Mouse (Mus musculus): ENCODE measurements around the gene Ptprd. TPM values are rescaled to one million over a fixed set of nuclear protein-coding genes. Genes with fewer than 3 reads are reported as not detected.

The Ptprd gene
- polyA plus RNA-seq, 1 experiment from 2014 or later = 14.0 TPM

DNA sequence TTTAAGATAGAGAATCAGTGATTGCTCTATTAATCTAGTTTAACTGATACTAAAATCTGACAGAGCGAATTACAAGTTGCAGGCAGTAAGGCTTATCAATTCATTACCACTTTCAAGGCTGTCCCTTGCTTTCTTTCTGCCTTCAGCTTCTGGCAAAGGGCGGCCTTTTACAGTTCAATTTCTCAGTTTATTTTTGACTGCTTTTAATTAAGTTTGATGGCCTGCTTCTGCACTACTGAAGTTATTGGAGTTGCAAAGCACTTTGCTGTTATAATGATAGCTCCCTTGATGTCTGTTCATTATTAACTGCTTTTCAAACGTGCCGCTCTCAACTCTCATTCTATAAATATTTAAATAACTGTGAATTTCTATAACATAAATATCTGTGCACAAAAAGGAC lies 673.9 kb downstream of the Ptprd start:
- ATAC-seq (ENCODE audit: low read depth) = no peak
- Histone ChIP-seq H3K27me3 (ENCODE audit: control insufficient read depth, insufficient read depth, low read depth, low read length) (no peaks in the 10 kb centered on the region), H3K4me2 (ENCODE audit: low read depth, low read length) (no peak overlapping the region), H3K27ac (ENCODE audit: low read length) (no peak overlapping the region), H3K4me3 (ENCODE audit: low read length) (no peak overlapping the region), H3K4me1 (replicated peaks; ENCODE audit: control insufficient read depth, insufficient read depth, low read length) (no peaks in the 10 kb centered on the region), H3K9me3 (ENCODE audit: control insufficient read depth, low read length) (no peaks in the 10 kb centered on the region), H3K36me3 (ENCODE audit: control insufficient read depth, insufficient read depth, low read length) (no peaks in the 10 kb centered on the region), H3K9ac (ENCODE audit: low read length) (no peak overlapping the region)
- 44% methylated on average over 4 of the region's 4 CpGs for WGBS

DNA sequence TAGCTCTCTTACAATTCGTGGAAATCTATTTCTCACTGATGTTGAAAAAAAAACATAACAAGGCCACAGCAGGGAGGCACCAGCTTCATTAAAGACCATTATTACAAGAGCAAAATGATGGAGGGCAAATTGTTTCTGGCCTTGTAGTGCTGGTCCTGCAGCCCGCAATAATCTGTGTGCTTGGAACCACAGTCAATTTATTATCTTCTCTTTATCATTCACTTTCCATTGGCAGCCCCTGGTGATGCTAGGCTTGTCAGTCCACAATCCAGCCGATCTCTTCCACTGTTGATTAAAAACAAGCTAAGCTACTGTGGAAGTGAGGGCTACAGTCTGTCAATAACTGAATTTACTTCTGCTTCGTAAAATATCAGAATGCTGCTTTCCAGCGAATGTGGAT lies 674.4 kb downstream of the Ptprd start:
- no peak for ATAC-seq (ENCODE audit: low read depth)
- WGBS = 66% methylated on average over 5 of the region's 5 CpGs

DNA sequence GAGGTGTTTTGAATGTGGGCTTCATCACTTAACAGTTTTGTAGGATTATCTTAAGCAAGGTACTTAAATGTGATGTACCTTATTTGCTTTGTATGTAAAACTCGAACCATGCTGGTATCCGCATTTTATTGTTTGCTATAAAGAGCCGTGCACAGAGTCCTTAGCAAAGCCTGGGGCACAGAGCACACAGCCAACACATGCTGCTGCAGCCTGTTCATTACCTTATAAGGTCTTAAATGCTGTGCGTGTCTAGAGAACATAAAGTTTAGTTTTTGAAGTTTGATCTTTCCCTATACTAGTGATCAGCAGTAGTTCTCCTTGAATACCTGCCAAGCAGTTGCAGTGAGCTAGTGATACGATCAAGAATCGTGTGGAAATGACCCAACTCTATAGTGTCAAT lies 676.2 kb downstream of the Ptprd start:
- H3K4me2 ChIP-seq (ENCODE audit: low read depth, low read length) = no peak overlapping the region

More for the DNA sequence above, 674.4 kb downstream of the Ptprd start:
- Histone ChIP-seq H3K27me3 (ENCODE audit: control insufficient read depth, insufficient read depth, low read depth, low read length) (no peaks in the 10 kb centered on the region), H3K4me2 (ENCODE audit: low read depth, low read length) (no peak overlapping the region), H3K36me3 (ENCODE audit: control insufficient read depth, insufficient read depth, low read length) (no peaks in the 10 kb centered on the region), H3K9ac (ENCODE audit: low read length) (no peak overlapping the region), H3K9me3 (ENCODE audit: control insufficient read depth, low read length) (no peaks in the 10 kb centered on the region), H3K27ac (ENCODE audit: low read length) (no peak overlapping the region), H3K4me3 (ENCODE audit: low read length) (no peak overlapping the region), H3K4me1 (replicated peaks; ENCODE audit: control insufficient read depth, insufficient read depth, low read length) (no peaks in the 10 kb centered on the region)

DNA sequence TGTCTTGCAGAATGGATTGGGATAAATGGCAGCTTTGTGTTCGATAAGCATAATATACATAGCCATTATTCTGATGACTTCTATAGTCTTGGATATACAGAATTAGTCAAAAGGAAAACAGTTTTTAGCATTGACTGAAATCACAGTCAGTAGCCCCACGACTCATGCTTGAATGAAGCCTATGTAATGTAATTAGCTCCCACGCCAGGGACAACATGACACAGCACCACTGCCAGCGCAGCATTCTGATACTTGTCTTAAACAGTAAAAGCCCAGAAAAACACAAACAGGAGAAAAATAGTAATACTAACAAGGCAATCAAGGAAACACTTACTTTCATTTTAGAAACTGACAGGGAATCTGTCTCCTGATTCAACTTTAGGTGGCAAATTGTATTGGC lies 677.2 kb downstream of the Ptprd start:
- H3K9ac ChIP-seq (ENCODE audit: low read length) = no peak overlapping the region
- H3K4me2 ChIP-seq (ENCODE audit: low read depth, low read length) = no peak overlapping the region
- H3K27me3 ChIP-seq (ENCODE audit: control insufficient read depth, insufficient read depth, low read depth, low read length) = no peaks in the 10 kb centered on the region
- ATAC-seq (ENCODE audit: low read depth) = no peak
- 79% methylated on average over 4 of the region's 4 CpGs for WGBS
- H3K9me3 ChIP-seq (ENCODE audit: control insufficient read depth, low read length) = no peaks in the 10 kb centered on the region
- no peaks in the 10 kb centered on the region for H3K36me3 ChIP-seq (ENCODE audit: control insufficient read depth, insufficient read depth, low read length)
- H3K4me1 ChIP-seq (replicated peaks; ENCODE audit: control insufficient read depth, insufficient read depth, low read length) = no peaks in the 10 kb centered on the region
- no peak overlapping the region for H3K4me3 ChIP-seq (ENCODE audit: low read length)
- H3K27ac ChIP-seq (ENCODE audit: low read length) = no peak overlapping the region

More for the DNA sequence above, 676.2 kb downstream of the Ptprd start:
- Histone ChIP-seq H3K27ac (ENCODE audit: low read length) (no peak overlapping the region), H3K36me3 (ENCODE audit: control insufficient read depth, insufficient read depth, low read length) (no peaks in the 10 kb centered on the region), H3K9me3 (ENCODE audit: control insufficient read depth, low read length) (no peaks in the 10 kb centered on the region), H3K4me1 (replicated peaks; ENCODE audit: control insufficient read depth, insufficient read depth, low read length) (no peaks in the 10 kb centered on the region), H3K27me3 (ENCODE audit: control insufficient read depth, insufficient read depth, low read depth, low read length) (no peaks in the 10 kb centered on the region), H3K4me3 (ENCODE audit: low read length) (no peak overlapping the region), H3K9ac (ENCODE audit: low read length) (no peak overlapping the region)
- 74% methylated on average over 6 of the region's 6 CpGs for WGBS
- ATAC-seq (ENCODE audit: low read depth) = no peak

DNA sequence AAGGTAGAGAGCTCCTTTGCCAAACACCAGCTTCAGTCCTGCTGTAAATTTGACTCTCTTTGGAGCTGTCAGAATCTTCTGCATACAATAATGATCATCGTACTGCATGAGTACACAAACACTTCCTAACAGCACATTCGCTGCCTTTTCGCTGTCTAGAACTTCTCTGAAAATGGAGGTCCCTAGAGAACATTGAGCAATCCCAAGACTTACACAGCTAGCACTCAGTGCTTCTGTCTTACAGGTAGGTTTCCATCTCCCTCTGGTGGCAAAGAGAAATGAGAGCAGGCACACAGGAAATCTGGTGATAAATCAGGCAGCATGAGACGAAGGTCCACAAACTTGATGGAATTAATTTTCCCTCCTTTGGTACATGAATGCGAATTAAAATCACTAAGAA lies 692.6 kb downstream of the Ptprd start:
- WGBS = 31% methylated on average over 5 of the region's 5 CpGs
- no peak overlapping the region for H3K4me3 ChIP-seq (ENCODE audit: low read length)
- H3K27ac ChIP-seq (ENCODE audit: low read length) = no peak overlapping the region
- ATAC-seq (ENCODE audit: low read depth) = 0 out of 2 replicates have a peak, but pooled peaks have one; percentile 41
- H3K36me3 ChIP-seq (ENCODE audit: control insufficient read depth, insufficient read depth, low read length) = no peaks in the 10 kb centered on the region
- H3K9me3 ChIP-seq (ENCODE audit: control insufficient read depth, low read length) = no peaks in the 10 kb centered on the region
- H3K27me3 ChIP-seq (ENCODE audit: control insufficient read depth, insufficient read depth, low read depth, low read length) = no peaks in the 10 kb centered on the region
- no peak overlapping the region for H3K9ac ChIP-seq (ENCODE audit: low read length)
- no peaks in the 10 kb centered on the region for H3K4me1 ChIP-seq (replicated peaks; ENCODE audit: control insufficient read depth, insufficient read depth, low read length)
- no peak overlapping the region for H3K4me2 ChIP-seq (ENCODE audit: low read depth, low read length)

DNA sequence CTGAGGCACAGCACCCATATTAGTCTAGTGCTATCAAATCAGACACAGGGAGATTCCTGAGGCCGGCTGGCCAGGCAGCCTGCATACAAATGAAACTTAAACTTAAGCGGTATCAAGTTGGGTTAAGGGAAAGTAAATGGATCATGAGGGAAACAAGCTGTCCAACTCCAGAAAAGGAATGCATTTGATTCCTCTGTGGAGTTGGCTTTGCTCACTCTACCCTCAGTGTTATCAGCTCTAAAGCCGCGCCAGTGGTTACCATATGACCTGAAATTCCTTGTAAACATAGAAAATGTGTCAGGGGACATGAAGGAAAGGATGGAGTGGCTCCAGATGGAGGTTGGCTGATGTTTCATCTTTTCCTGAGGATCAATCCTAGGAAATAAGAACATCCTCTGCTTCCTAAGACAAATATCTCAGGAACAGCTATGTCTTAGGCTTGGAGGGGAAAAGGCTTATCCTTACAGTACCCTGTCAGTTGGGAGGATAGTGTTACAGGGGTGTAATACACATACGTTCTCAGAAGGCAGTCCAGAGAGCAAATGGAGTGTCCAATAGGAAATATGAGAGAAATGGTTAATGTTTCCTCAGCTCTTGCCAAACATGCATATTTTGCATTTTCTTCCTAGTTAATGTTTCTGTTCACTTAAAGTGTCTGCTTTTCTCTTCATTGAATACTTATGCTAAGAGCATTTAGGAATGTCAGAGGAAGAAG lies 697.7 kb downstream of the Ptprd start:
- WGBS = 37% methylated on average over 5 of the region's 5 CpGs
- H3K4me1 ChIP-seq (replicated peaks; ENCODE audit: control insufficient read depth, insufficient read depth, low read length) = no peaks in the 10 kb centered on the region

DNA sequence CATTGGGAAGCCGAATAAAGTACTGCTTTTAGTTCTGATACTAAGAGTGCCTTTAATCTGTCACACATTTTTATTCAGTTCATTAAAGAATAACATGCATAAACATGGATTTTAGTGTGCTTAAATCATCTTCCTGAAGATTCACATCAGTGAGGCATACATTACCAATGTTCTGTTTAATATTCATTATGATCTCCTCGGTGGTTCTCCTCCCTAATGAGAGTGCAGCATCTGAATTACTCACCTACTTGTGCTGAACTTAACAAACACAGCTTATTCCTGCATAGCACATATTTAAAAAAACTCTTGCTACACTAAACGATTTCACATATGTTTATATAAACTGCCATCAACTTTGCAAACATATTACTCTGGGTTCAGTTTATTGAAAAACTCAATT lies 698.7 kb downstream of the Ptprd start:
- no peak for ATAC-seq (ENCODE audit: low read depth)
- H3K4me3 ChIP-seq (ENCODE audit: low read length) = no peak overlapping the region
- H3K27me3 ChIP-seq (ENCODE audit: control insufficient read depth, insufficient read depth, low read depth, low read length) = no peaks in the 10 kb centered on the region
- H3K9ac ChIP-seq (ENCODE audit: low read length) = no peak overlapping the region
- no peaks in the 10 kb centered on the region for H3K4me1 ChIP-seq (replicated peaks; ENCODE audit: control insufficient read depth, insufficient read depth, low read length)
- no peaks in the 10 kb centered on the region for H3K9me3 ChIP-seq (ENCODE audit: control insufficient read depth, low read length)
- no peak overlapping the region for H3K4me2 ChIP-seq (ENCODE audit: low read depth, low read length)
- no peak overlapping the region for H3K27ac ChIP-seq (ENCODE audit: low read length)
- no peaks in the 10 kb centered on the region for H3K36me3 ChIP-seq (ENCODE audit: control insufficient read depth, insufficient read depth, low read length)
- WGBS = 45% methylated on average over 3 of the region's 3 CpGs

More for the DNA sequence above, 697.7 kb downstream of the Ptprd start:
- Histone ChIP-seq H3K9ac (ENCODE audit: low read length) (no peak overlapping the region), H3K27ac (ENCODE audit: low read length) (no peak overlapping the region), H3K4me2 (ENCODE audit: low read depth, low read length) (no peak overlapping the region), H3K36me3 (ENCODE audit: control insufficient read depth, insufficient read depth, low read length) (no peaks in the 10 kb centered on the region), H3K4me3 (ENCODE audit: low read length) (no peak overlapping the region), H3K27me3 (ENCODE audit: control insufficient read depth, insufficient read depth, low read depth, low read length) (no peaks in the 10 kb centered on the region), H3K9me3 (ENCODE audit: control insufficient read depth, low read length) (no peaks in the 10 kb centered on the region)
- ATAC-seq (ENCODE audit: low read depth) = peak; percentile 69; the same call in 1 of the 2 replicates

DNA sequence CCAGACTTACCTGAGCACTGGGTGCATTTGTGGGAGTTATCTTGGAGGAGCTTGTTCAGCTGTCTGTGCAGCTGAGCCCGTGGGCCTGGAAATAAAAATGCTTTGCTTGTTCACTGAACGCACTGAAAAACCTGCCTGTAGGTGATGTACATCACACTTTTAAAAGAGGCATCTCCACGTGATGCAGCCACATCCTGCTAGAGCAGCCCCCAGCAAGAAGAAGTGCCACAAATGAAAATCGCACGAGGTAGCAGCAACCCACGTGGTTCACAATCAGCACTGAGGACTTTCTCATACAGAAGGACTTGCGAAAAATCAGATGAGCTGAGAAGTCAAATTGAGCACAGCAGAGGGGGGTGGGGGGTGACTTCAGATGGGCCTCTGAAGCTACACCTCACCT lies 757.7 kb downstream of the Ptprd start:
- ATAC-seq (ENCODE audit: low read depth) = no peak
- H3K4me3 ChIP-seq (ENCODE audit: low read length) = no peak overlapping the region
- no peaks in the 10 kb centered on the region for H3K27me3 ChIP-seq (ENCODE audit: control insufficient read depth, insufficient read depth, low read depth, low read length)
- H3K27ac ChIP-seq (ENCODE audit: low read length) = no peak overlapping the region
- no peak overlapping the region for H3K4me2 ChIP-seq (ENCODE audit: low read depth, low read length)
- 64% methylated on average over 7 of the region's 7 CpGs for WGBS
- H3K36me3 ChIP-seq (ENCODE audit: control insufficient read depth, insufficient read depth, low read length) = no peaks in the 10 kb centered on the region
- H3K9me3 ChIP-seq (ENCODE audit: control insufficient read depth, low read length) = no peaks in the 10 kb centered on the region
- H3K4me1 ChIP-seq (replicated peaks; ENCODE audit: control insufficient read depth, insufficient read depth, low read length) = no peaks in the 10 kb centered on the region
- no peak overlapping the region for H3K9ac ChIP-seq (ENCODE audit: low read length)

DNA sequence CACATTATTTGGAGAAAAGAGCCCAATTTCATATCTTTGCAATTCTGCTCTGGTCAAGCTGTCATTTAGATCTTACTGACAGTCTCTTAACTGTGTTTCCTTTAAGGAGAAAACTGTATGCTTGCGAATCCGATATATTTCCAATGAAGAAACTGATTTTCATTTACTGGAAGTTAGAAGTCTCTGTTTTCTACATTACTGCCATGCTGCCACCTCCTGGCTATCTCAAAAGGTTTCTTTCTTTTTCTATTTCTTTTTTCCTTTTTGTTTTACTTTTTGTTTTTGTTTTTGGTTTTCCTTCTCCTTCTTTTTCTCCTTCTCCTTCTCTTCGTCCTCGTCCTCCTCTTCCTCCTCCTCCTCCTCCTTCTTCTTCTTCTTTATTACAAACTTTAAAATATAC lies 812.6 kb downstream of the Ptprd start:
- Histone ChIP-seq H3K9ac (ENCODE audit: low read length) (no peak overlapping the region), H3K4me1 (replicated peaks; ENCODE audit: control insufficient read depth, insufficient read depth, low read length) (no peaks in the 10 kb centered on the region), H3K4me2 (ENCODE audit: low read depth, low read length) (no peak overlapping the region), H3K27me3 (ENCODE audit: control insufficient read depth, insufficient read depth, low read depth, low read length) (no peaks in the 10 kb centered on the region), H3K27ac (ENCODE audit: low read length) (no peak overlapping the region), H3K4me3 (ENCODE audit: low read length) (no peak overlapping the region), H3K9me3 (ENCODE audit: control insufficient read depth, low read length) (no peaks in the 10 kb centered on the region), H3K36me3 (ENCODE audit: control insufficient read depth, insufficient read depth, low read length) (no peaks in the 10 kb centered on the region)
- 76% methylated on average over 4 of the region's 4 CpGs for WGBS
- ATAC-seq (ENCODE audit: low read depth) = no peak

DNA sequence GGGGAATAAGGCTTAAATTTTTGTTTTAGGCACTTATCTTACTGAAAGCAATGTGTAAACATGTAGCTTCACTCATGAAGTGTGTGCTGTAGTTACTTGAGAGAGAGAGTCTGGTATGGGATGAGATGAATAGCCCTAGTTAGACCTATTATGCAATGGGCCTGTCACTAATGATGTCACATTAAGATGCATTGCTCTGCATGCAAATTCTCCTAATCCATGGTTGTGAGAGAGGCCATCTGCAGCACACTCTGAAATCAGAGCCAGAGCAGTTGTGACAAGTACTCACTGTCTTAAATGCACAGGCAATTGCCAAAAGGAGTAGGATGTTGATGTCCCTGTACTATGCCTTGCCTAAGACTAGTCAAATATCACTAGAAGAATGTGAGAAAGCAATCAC lies 850.0 kb downstream of the Ptprd start:
- Histone ChIP-seq H3K36me3 (ENCODE audit: control insufficient read depth, insufficient read depth, low read length) (no peaks in the 10 kb centered on the region), H3K27ac (ENCODE audit: low read length) (no peak overlapping the region), H3K4me2 (ENCODE audit: low read depth, low read length) (no peak overlapping the region), H3K9me3 (ENCODE audit: control insufficient read depth, low read length) (no peaks in the 10 kb centered on the region), H3K4me3 (ENCODE audit: low read length) (no peak overlapping the region), H3K27me3 (ENCODE audit: control insufficient read depth, insufficient read depth, low read depth, low read length) (no peaks in the 10 kb centered on the region), H3K9ac (ENCODE audit: low read length) (no peak overlapping the region), H3K4me1 (replicated peaks; ENCODE audit: control insufficient read depth, insufficient read depth, low read length) (no peaks in the 10 kb centered on the region)
- peak; percentile 52; the same call in 1 of the 2 replicates for ATAC-seq (ENCODE audit: low read depth)

Data from lung, embryonic 16.5 days (tissue).